Mouse (Mus musculus) erythroblast, embryonic 14.5 days (primary cell): ENCODE measurements around the gene 4930550L24Rik.

Experiments used
- GATA1 ChIP-seq: IDR thresholded peaks from 2 replicates; pipeline ENCODE4 v1.6.1; 2012; ENCODE audit warnings: low read length, inconsistent platforms, mixed read lengths
- TAL1 ChIP-seq: IDR thresholded peaks from 3 replicates; pipeline ENCODE4 v1.6.1; 2012; ENCODE audit warnings: low read length, inconsistent platforms, mixed read lengths

DNA sequence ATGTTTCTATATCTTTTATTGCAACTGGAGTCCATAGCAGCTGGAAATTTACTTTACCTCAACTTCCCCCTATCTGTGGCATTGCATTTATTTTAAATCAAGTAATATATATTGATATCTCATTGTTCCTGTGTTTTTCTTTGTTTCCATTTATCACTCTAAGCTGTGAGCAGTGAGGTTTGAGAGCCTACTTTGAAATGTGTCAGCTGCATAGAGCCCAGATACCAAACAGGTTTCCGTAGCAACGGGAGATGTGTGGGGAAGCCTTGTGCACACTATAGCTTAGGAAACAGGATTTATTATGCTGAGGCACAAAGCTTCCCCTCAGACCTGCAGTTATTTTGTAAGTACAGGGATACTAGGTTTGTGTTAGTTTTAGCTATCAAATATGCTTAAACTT lies 58.8 kb downstream of the 4930550L24Rik start:
- TF ChIP-seq GATA1 = no peak
- TF ChIP-seq TAL1 = no peak
